Mouse (Mus musculus) kidney, adult 2 months (tissue): ENCODE data around the gene Dld.

ENCODE experiments used
- CTCF ChIP-seq: fragments of 200-500 bp; conservative IDR thresholded peaks from 2 replicates; pipeline ENCODE4 v1.5.1; 2011; ENCODE audit warnings: low read depth, mild to moderate bottlenecking, control low read depth, low read length, moderate library complexity, mixed read lengths; ENCODE audit not compliant: insufficient read depth, insufficient read length
- POLR2A ChIP-seq: fragments of 200-500 bp; IDR thresholded peaks from one replicate; pipeline ENCODE4 v1.6.1; 2011; ENCODE audit warnings: low read depth, low read length, control low read depth

GRCm38 (mm10) chr12:31298530-31298929, 52.7 kb downstream of the Dld start:
- TF ChIP-seq POLR2A (no peak), CTCF (no peak)
